Mouse (Mus musculus): Measurements from ENCODE around the gene Nutm1. TPM values are rescaled to one million over a fixed set of nuclear protein-coding genes. Genes with fewer than 3 reads are reported as not detected.

The Nutm1 gene
- total RNA-seq, 2 experiments from 2014 or later, result not detected

Other genes with a start within 250 kb of the Nutm1 start
- not detected for gene Olfr1310, start 246.6 kb downstream of the Nutm1 start, total RNA-seq (2021)
- not detected for gene Olfr1311, start 234.9 kb downstream of the Nutm1 start, total RNA-seq (2021)
- gene Olfr1312, start 209.1 kb downstream of the Nutm1 start, total RNA-seq (2021), result not detected
- gene Olfr1313, start 181.4 kb downstream of the Nutm1 start, total RNA-seq (2021), result not detected
- gene Olfr1314, start 162.5 kb downstream of the Nutm1 start, total RNA-seq (2021), result not detected
- not detected for gene Olfr1315-ps1, start 143.9 kb downstream of the Nutm1 start, total RNA-seq (2021)
- gene Olfr1316, start 124.3 kb downstream of the Nutm1 start, total RNA-seq (2021), result not detected
- gene Olfr1317, start 119.0 kb downstream of the Nutm1 start, total RNA-seq (2021), result not detected
- gene Olfr1318, start 105.1 kb downstream of the Nutm1 start, total RNA-seq (2021), result not detected
- gene Lpcat4, start 19.8 kb downstream of the Nutm1 start, total RNA-seq (2021), result 1 to 10 TPM; 8.4 to 9.5 TPM
- 100 to 1,000 TPM; 121 to 126 TPM for gene Nop10, start 2.6 kb upstream of the Nutm1 start, total RNA-seq (2021)
- 10 to 100 TPM; 33.1 to 43.7 TPM for gene Slc12a6, start 6.5 kb upstream of the Nutm1 start, total RNA-seq (2021)
- gene Gm21985, start 7.0 kb upstream of the Nutm1 start, total RNA-seq (2021), result under 1 TPM in 1 of 2 experiments, not detected in 1; 0.54 TPM
- gene Emc4, start 108.7 kb upstream of the Nutm1 start, total RNA-seq (2021), result 10 to 100 TPM; 75.7 to 89.7 TPM
- gene Katnbl1, start 119.9 kb upstream of the Nutm1 start, total RNA-seq (2021), result 10 to 100 TPM; 11.6 to 12.8 TPM
- gene Emc7, start 195.7 kb upstream of the Nutm1 start, total RNA-seq (2021), result 10 to 100 TPM; 23.8 to 27.3 TPM
- gene Chrm5, start 221.5 kb upstream of the Nutm1 start, total RNA-seq (2021), result not detected
- 10 to 100 TPM; 12.2 to 15.1 TPM for gene Aven, start 233.7 kb upstream of the Nutm1 start, total RNA-seq (2021)